Mouse (Mus musculus) heart, embryonic 15.5 days (tissue): ENCODE measurements around the gene Olfr547. TPM values are rescaled to one million over a fixed set of nuclear protein-coding genes. Genes with fewer than 3 reads are reported as not detected.
"Not testable (repeated sequence)": the region's sequence is repeated elsewhere in the genome, so short reads cannot be mapped to it uniquely, and the experiment has no call there.

ENCODE experiments used
- ATAC-seq: fragments of 200-750 bp; cut with Nextera tagmentation; replicated peaks from 2 replicates; pipeline ENCODE4 v1.8.0; 2017; ENCODE audit warnings: low read depth, moderate TSS enrichment; ENCODE audit not compliant: insufficient number of reproducible peaks, insufficient read depth, low FRiP score
- H3K27ac ChIP-seq: fragments of 300-500 bp; sonication (generic); 2 replicates; pipeline ENCODE4 v1.5.1; 2015; ENCODE audit warnings: mild to moderate bottlenecking, inconsistent platforms
- H3K27me3 ChIP-seq: fragments of 300-500 bp; sonication (generic); 2 replicates; pipeline ENCODE4 v1.6.1; 2015; ENCODE audit warnings: inconsistent platforms
- H3K36me3 ChIP-seq: fragments of 300-500 bp; sonication (generic); 2 replicates; pipeline ENCODE4 v1.6.1; 2015; ENCODE audit warnings: mild to moderate bottlenecking, inconsistent platforms
- H3K4me1 ChIP-seq: fragments of 300-500 bp; sonication (generic); replicated peaks from 2 replicates; pipeline ENCODE4 v1.6.1; 2015; ENCODE audit warnings: inconsistent platforms
- H3K4me2 ChIP-seq: fragments of 300-500 bp; sonication (generic); 2 replicates; pipeline ENCODE4 v1.6.1; 2015; ENCODE audit warnings: inconsistent platforms, mild to moderate bottlenecking, moderate library complexity
- H3K4me3 ChIP-seq: fragments of 300-500 bp; sonication (generic); 2 replicates; pipeline ENCODE4 v1.5.1; 2015; ENCODE audit warnings: mild to moderate bottlenecking, inconsistent platforms
- H3K9ac ChIP-seq: fragments of 300-500 bp; sonication (generic); 2 replicates; pipeline ENCODE4 v1.6.1; 2015; ENCODE audit warnings: mild to moderate bottlenecking, inconsistent platforms
- H3K9me3 ChIP-seq: fragments of 300-500 bp; sonication (generic); replicated peaks from 2 replicates; pipeline ENCODE4 v1.6.1; 2016; ENCODE audit warnings: inconsistent platforms
- WGBS: fragments of 180-500 bp; shearing (Covaris S2); methylation state at CpG from one replicate; pipeline ENCODE4 v1.1.7; 2015; ENCODE audit warnings: mixed read lengths; 5-methylcytosine and 5-hydroxymethylcytosine counted together
- polyA plus RNA-seq: library from polyadenylated mRNA; unstranded; fragments of >200 nt; fragmentation: Nextera tagmentation; extraction: Ambion mirVana; gene quantifications from 2 replicates; pipeline ENCODE4 v1.2.1, GENCODE M21; 2015

Gene Olfr547
- polyA plus RNA-seq: not detected in 2 replicates

DNA sequence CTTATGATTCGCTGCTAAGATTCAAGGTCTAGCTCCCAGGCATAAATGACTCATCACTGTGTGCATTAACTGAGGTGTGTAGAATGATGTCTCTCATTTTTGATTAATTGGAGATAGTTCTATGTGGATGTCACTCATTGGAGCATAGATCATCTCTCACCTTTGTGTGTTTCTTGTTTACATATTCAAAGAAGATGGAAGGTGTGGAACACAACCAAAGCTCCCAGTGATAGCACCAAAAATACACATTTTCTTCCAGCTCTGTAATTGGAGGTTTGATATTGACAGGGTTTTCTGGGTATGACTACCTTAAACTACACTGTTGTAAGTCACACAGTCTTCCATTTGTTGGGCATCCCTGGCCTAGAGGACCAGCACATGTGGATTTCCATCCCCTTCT, at the start of gene Olfr547:
Gene Olfr547 (plus strand): TSS at position 301 of the 400 bp plus-strand sequence.
- 63% methylated on average over 1 of the region's 1 CpGs for WGBS
- H3K4me3 ChIP-seq: no peak within 1 kb of the TSS
- no peaks in the 10 kb centered on the region for H3K36me3 ChIP-seq
- ATAC-seq: no peak
- no peak within 1 kb of the TSS for H3K4me2 ChIP-seq
- no peaks in the 10 kb centered on the region for H3K27me3 ChIP-seq
- no peaks in the 10 kb centered on the region for H3K4me1 ChIP-seq
- no peak within 1 kb of the TSS for H3K9ac ChIP-seq
- no peak within 1 kb of the TSS for H3K27ac ChIP-seq
- no peaks in the 10 kb centered on the region for H3K9me3 ChIP-seq

DNA sequence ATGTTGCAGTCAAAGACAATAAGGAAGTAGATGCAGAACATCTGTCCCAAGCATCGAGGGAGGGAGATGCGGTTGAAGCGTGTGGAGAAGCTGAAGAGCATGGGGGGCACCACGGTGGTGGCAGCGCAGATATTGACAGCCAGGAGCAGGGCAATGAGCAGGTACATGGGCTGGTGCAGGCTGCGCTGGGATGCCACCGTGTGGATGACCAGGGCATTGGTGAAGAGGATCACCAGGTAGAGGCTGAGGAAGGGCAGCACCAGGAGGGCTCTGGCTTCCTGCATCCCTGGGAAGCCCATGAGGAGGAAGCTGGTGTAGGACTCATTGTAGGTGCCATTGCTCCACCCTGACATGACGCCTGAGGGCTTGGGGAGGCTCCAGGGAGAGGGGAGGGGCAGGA, 49.8 kb upstream of the Olfr547 start:
- not testable (repeated sequence) for H3K9ac ChIP-seq, H3K4me1 ChIP-seq, H3K4me3 ChIP-seq, H3K27me3 ChIP-seq, H3K27ac ChIP-seq, ATAC-seq, H3K9me3 ChIP-seq, H3K4me2 ChIP-seq, H3K36me3 ChIP-seq
- 66% methylated on average over 8 of the region's 8 CpGs for WGBS

DNA sequence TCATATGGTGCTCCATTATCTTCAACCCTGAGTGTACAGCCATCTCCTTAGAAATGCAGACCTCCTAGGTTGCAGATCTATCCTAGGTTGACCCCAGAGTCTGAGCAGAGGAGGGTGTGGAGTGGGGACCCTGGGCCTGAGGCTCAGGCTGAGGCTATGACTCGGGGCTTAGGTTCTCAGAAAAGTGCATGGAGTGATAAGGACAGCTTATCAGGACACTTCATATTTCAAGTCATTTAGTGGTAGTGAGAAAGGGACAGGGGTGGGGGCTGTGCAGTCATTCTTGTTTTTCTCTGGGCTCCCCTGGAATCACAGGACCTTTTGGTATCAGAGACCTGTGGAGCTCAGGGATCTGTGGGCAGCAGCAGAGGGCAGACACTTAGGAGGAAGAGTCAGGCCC, 48.4 kb upstream of the Olfr547 start:
- no peaks in the 10 kb centered on the region for H3K4me1 ChIP-seq
- no peak overlapping the region for H3K9ac ChIP-seq
- no peaks in the 10 kb centered on the region for H3K36me3 ChIP-seq
- no peak for ATAC-seq
- H3K4me3 ChIP-seq: no peak overlapping the region
- WGBS: 31% methylated on average over 1 of the region's 1 CpGs
- no peak overlapping the region for H3K4me2 ChIP-seq
- H3K27me3 ChIP-seq: no peaks in the 10 kb centered on the region
- H3K27ac ChIP-seq: no peak overlapping the region
- H3K9me3 ChIP-seq: no peaks in the 10 kb centered on the region

DNA sequence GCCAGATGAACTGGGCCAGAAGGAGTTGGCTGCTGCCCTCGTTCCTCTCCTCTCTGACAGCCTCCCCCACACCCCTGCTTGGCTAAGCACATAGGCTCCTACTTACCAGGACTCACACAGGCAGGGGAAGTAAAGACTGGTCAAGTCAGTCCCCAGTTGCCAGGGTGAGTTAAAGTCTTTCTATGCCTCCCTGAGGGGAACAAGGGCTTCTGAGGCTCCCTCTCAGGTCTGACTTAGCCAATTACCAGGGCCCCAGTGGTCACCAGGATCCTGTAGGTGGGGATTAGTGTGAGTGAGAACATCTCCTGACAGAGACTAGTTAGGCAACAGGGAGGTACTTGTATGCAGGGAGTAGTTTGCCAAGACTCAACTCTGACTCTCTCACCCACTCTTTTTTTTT, 46.4 kb upstream of the Olfr547 start, which contains the start of gene Olfr544:
Gene Olfr544 (minus strand): TSS at position 153 of the 400 bp plus-strand sequence.
- H3K27ac ChIP-seq: no peak within 1 kb of the TSS
- no peak for ATAC-seq
- H3K27me3 ChIP-seq: no peaks in the 10 kb centered on the region
- H3K4me3 ChIP-seq: no peak within 1 kb of the TSS
- no peaks in the 10 kb centered on the region for H3K36me3 ChIP-seq
- H3K9me3 ChIP-seq: no peaks in the 10 kb centered on the region
- no peak within 1 kb of the TSS for H3K9ac ChIP-seq
- no peak within 1 kb of the TSS for H3K4me2 ChIP-seq
- 38% methylated on average over 1 of the region's 1 CpGs for WGBS
- no peaks in the 10 kb centered on the region for H3K4me1 ChIP-seq

DNA sequence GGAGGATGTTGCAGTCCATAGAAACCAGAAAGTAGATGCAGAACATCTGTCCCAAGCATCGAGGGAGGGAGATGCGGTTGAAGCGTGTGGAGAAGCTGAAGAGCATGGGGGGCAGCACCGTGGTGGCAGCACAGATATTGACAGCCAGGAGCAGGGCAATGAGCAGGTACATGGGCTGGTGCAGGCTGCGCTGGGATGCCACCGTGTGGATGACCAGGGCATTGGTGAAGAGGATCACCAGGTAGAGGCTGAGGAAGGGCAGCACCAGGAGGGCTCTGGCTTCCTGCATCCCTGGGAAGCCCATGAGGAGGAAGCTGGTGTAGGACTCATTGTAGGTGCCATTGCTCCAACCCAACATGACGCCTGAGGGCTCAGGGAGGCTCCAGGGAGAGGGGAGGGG, 40.1 kb upstream of the Olfr547 start:
- not testable (repeated sequence) for H3K4me1 ChIP-seq, ATAC-seq, H3K36me3 ChIP-seq, H3K9ac ChIP-seq, H3K9me3 ChIP-seq, H3K27ac ChIP-seq, H3K4me2 ChIP-seq, H3K27me3 ChIP-seq, H3K4me3 ChIP-seq
- 35% methylated on average over 7 of the region's 7 CpGs for WGBS

DNA sequence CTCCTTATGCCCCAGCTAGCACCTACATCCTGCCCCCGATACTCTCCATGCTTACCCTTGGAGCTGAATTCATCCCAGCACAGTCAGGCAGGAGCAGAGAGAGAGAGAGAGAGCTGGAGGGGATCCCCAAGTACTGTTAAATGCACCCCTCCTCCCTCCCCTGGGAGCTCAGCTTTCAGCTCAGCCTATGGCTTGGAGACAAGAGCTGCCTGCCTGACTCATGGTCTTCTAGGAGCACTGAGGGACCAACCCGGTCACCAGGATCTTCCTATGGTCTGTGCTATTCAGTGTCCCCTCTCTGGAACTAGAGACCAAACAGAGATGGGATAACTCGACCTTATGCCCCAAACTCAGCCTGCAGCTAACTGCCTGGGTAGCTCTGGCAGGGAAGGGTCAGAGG, 35.1 kb upstream of the Olfr547 start, which contains the start of gene Olfr545:
Gene Olfr545 (minus strand): TSS at position 101 of the 400 bp plus-strand sequence.
- Histone ChIP-seq H3K9ac (no peak within 1 kb of the TSS), H3K4me3 (no peak within 1 kb of the TSS), H3K9me3 (no peaks in the 10 kb centered on the region), H3K4me2 (no peak within 1 kb of the TSS), H3K27me3 (no peaks in the 10 kb centered on the region), H3K4me1 (no peaks in the 10 kb centered on the region), H3K36me3 (no peaks in the 10 kb centered on the region), H3K27ac (no peak within 1 kb of the TSS)
- WGBS: 63% methylated on average over 3 of the region's 3 CpGs
- no peak for ATAC-seq

DNA sequence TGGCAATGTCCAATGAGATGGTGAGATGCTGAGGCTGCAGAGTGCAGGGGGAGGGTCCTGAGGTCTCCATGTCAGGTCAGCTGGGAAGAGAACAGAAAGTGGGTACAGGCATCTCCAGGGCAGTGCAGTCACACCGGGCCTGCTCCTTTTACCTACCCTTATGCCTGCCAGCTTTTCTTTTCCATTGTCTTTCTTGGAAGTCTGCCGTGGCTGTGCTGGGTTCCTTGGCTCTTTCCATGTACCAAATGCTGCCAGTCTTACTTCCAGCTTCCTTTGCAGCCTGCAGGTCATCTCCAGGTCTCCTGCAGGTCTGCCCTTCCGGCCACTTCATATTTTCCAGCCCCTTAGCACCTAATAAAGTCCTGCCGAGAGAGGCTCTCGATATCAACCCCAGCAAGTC, 32.6 kb upstream of the Olfr547 start:
- no peak for ATAC-seq
- Histone ChIP-seq H3K4me2 (no peak overlapping the region), H3K27me3 (no peaks in the 10 kb centered on the region), H3K9me3 (no peaks in the 10 kb centered on the region), H3K4me1 (no peaks in the 10 kb centered on the region), H3K4me3 (no peak overlapping the region), H3K36me3 (no peaks in the 10 kb centered on the region), H3K27ac (no peak overlapping the region), H3K9ac (no peak overlapping the region)
- WGBS: 71% methylated on average over 5 of the region's 5 CpGs

DNA sequence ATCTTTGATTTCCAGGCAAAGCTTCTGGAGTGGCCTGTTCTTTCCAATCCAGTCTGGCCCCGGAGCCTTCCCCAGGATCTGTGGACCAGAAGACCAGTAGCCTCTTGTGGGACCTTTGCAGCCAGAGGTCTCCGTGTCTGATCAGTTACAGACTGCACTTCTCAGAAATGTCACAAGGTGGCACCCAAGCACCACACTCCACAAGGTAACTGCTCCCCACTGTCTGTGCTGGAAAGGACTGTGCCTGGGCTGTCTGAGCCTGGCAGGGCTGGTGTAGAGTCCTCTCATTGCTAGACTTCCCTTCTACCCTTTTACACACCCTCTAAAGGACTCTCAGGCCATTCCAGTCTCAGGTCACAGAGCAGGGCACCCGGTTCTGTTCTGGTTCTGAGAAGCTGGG, 27.7 kb upstream of the Olfr547 start:
- H3K27me3 ChIP-seq: peaks cover 4% of the 10 kb centered on the region; the same call in 1 of the 2 replicates
- no peaks in the 10 kb centered on the region for H3K36me3 ChIP-seq
- H3K4me3 ChIP-seq: no peak overlapping the region
- no peaks in the 10 kb centered on the region for H3K9me3 ChIP-seq
- 47% methylated on average over 3 of the region's 3 CpGs for WGBS
- H3K4me2 ChIP-seq: no peak overlapping the region
- ATAC-seq: no peak; the same call in 1 of the 2 replicates
- no peak overlapping the region for H3K9ac ChIP-seq
- no peak overlapping the region for H3K27ac ChIP-seq
- H3K4me1 ChIP-seq: no peaks in the 10 kb centered on the region

DNA sequence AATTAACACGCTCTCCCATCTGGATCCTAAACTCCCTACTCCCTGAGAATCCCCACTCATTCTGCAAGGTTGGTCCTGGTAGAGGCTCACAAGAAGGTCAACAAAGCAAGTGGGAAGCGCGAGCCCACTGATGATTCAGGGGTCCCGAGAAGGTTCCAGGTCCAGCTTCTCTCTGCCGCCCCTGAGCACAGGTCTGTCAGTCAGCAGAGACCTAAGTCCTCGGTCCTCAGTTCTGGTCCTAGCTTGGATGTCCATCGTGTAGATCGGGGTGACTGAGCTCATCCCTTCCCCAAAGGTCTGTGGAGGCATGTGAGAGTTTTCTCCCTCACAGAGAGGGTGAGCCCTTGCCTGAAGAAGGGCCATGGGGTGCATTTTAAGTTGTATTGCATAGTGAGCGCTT, 26.5 kb upstream of the Olfr547 start:
- Histone ChIP-seq H3K27me3 (peaks cover 4% of the 10 kb centered on the region; the same call in 1 of the 2 replicates), H3K27ac (no peak overlapping the region), H3K4me3 (no peak overlapping the region), H3K9me3 (no peaks in the 10 kb centered on the region), H3K4me1 (no peaks in the 10 kb centered on the region; the same call in 1 of the 2 replicates), H3K36me3 (no peaks in the 10 kb centered on the region), H3K9ac (no peak overlapping the region), H3K4me2 (no peak overlapping the region)
- WGBS: 81% methylated on average over 9 of the region's 9 CpGs
- ATAC-seq: no peak

DNA sequence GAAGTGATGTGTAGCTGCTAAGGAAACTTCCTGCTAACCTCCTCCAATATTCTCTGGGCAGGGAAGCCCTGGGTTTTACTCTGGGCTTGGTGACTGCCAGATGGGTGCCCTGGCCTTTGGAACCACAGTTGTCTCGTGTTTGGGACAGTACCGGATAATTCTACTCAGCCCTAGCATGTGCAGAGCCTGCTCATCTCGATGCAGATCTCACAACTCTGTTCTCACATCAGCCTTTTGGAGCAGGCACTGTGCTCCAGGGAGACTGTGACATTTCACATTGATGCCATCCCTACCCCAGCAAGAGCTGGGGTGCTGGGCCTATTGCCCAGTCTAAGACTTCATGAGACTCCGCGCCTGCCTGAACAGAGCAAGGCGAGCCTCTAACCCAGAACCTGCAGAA, 25.9 kb upstream of the Olfr547 start:
- Histone ChIP-seq H3K27me3 (peaks cover 5% of the 10 kb centered on the region), H3K4me2 (no peak overlapping the region), H3K27ac (no peak overlapping the region), H3K4me1 (no peaks in the 10 kb centered on the region; the same call in 1 of the 2 replicates), H3K4me3 (no peak overlapping the region), H3K9ac (no peak overlapping the region), H3K36me3 (no peaks in the 10 kb centered on the region), H3K9me3 (no peaks in the 10 kb centered on the region)
- WGBS: 82% methylated on average over 6 of the region's 6 CpGs
- ATAC-seq: no peak

DNA sequence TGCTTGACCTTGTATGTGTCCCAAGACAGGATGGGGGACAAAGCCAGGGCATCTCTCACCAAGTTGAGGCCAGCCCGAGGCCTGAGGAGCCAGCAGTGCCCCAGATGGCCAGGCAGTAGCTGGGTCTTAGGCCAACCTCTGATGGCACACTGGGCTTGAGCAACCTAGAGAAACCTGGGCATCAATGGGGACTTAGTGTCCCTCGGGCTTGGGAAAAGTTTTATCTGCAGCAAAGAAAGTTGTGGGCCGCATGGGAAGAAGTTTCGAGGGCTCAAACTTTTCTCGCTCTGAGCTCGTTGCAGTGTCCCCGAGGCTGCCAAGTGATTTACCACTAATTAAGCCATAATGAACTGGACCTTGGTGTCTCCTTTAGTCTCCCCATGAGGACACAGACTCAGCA, 24.8 kb upstream of the Olfr547 start:
- Histone ChIP-seq H3K36me3 (no peaks in the 10 kb centered on the region), H3K9me3 (no peaks in the 10 kb centered on the region), H3K27me3 (peaks cover 12% of the 10 kb centered on the region), H3K4me2 (no peak overlapping the region), H3K4me3 (no peak overlapping the region), H3K27ac (no peak overlapping the region), H3K9ac (no peak overlapping the region), H3K4me1 (no peaks in the 10 kb centered on the region; the same call in 1 of the 2 replicates)
- 82% methylated on average over 7 of the region's 7 CpGs for WGBS
- no peak for ATAC-seq

DNA sequence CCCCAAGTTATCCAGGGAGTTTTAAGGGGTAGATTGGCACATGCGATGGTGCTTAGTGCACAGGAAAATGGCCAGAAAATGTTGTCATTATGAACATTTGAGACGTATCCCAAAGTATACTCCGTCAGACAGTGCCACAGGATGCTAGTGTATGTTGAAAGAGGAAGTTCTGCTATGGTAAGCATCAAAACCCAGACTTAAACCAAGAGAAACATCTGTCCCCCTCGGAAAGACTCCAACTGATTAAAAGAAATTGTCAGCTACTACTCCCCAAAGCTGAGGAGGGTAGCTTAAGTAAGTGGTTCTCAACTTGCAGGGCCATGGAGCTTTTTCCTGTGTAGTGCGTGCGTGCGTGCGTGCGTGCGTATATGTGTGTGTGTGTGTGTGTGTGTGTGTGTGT, 22.6 kb upstream of the Olfr547 start:
- H3K36me3 ChIP-seq: no peaks in the 10 kb centered on the region

More for the DNA sequence above, 22.6 kb upstream of the Olfr547 start:
- Histone ChIP-seq H3K9ac (no peak overlapping the region), H3K4me1 (peaks cover 4% of the 10 kb centered on the region; the same call in 1 of the 2 replicates), H3K27ac (no peak overlapping the region), H3K4me3 (no peak overlapping the region), H3K27me3 (peaks cover 12% of the 10 kb centered on the region), H3K4me2 (no peak overlapping the region), H3K9me3 (no peaks in the 10 kb centered on the region)
- ATAC-seq: no peak
- 86% methylated on average over 10 of the region's 10 CpGs for WGBS
